Mouse (Mus musculus) gastrocnemius, adult 18-20 months (tissue): ENCODE measurements around the gene Rab40c. TPM values are rescaled to one million over a fixed set of nuclear protein-coding genes. Genes with fewer than 3 reads are reported as not detected.
"Not testable (repeated sequence)": the region's sequence is repeated elsewhere in the genome, so short reads cannot be mapped to it uniquely, and the experiment has no call there.

Experiments
- DNase-seq: peaks from one replicate; pipeline ENCODE4 v3.0.0; 2021; ENCODE audit warnings: low spot score
- total RNA-seq, 2 experiments: library from RNA; stranded (reverse); gene quantifications; 2 replicates each; pipeline ENCODE4 v1.2.3; 2021

Rab40c gene
- total RNA-seq, 2 experiments from 2014 or later: 7.6 to 11.1 TPM

GRCm38 (mm10) chr17:25875171-25876136 is 44.1 kb downstream of the Rab40c start:
- DNase-seq: peak; percentile 87

DNA sequence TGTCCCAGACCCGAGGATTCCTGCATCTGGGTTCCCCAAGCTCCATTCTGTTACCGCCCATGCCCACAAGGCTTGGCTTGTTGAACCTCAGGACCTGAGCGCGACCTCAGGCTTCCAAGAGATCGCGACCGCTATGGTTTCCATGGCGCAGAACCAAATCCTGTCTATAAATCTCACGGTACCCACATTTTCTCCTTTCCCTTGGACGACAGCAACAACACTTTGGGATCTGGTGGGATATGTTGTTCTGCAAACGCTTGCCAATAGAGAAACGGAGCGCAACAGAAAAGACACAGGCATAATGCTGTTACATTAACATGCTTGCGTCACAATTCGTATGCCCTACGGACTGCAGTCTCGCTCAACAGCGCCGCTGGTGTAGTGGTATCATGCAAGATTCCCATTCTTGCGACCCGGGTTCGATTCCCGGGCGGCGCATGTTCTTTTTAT is 44.8 kb downstream of the Rab40c start, which contains the start of gene Mettl26:
Gene Mettl26 (plus strand): TSS at position 354 of the 450 bp plus-strand sequence.
- peak; percentile 94 for DNase-seq

DNA sequence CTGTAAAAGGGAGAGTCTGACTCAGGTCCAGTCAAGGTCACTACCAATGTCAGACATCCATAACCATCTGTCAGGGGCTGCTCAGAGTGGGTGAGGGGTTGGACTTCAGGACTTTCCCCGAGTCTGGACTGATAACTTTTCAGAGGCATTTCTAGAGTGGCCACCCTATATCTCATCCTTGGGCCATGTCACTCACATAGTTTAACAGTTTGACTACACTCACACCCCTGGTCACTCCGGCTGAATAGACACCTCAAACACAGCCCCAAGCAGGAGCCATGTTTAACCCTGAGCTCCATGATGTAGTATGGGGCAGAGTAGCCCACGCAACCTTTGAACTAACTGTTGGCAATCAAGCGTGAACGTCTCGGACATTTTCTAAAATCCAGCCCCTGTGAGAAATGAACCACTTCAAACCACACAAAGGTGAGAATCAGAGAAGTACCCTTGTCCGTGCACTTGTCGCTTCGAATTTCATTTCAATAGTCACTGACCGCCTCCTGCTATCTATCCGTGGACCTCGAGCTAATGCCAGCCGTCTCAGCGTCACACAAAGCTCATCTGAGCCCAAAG is 45.3 kb downstream of the Rab40c start:
- DNase-seq: no peak

- DNase-seq: no peak
These were observed 46.0 kb downstream of the Rab40c start for GRCm38 (mm10) chr17:25873405-25874147.

DNA sequence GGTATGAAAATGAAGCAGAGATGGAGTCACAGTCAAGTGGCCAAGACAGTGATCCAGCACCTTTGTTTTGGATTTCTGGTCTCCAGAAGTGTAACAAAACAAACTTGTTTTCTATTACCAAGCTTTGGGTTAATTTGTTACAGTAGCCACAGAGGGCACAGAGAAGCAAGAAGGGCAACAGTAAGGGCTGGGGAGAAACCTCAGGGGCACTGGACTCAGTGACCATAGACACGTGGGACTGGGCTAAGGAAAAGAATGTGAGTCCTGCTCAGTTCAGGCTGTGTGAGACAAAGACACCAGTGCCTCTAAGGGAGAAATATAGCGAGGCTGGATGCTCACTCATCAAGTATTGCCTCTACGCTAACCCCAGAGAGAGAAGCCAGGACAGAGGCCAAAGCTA is 46.9 kb downstream of the Rab40c start:
- no peak for DNase-seq

- DNase-seq: not testable (repeated sequence)
These were observed 48.0 kb downstream of the Rab40c start for GRCm38 (mm10) chr17:25871566-25871965.

- DNase-seq: no peak
These were observed 49.6 kb downstream of the Rab40c start for GRCm38 (mm10) chr17:25869954-25870353.

DNA sequence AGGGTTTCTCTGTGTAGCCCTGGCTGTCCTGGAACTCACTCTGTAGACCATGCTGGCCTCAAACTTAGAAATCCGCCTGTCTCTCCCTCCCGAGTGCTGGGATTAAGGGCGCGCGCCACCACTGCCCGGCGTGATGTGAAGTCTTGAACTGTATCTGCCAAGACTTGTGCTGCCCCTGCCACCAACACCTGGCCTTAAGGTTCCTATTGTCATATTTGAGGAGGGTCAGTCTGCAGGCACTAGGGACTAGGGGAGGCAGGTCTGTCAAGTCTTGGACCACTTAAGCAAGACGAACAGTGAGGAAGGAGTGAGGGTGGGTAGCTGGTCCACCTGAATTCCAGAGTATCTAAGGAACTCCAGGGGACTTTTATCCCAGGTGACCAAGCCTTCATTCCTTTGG is 50.0 kb downstream of the Rab40c start:
- no peak for DNase-seq

- DNase-seq: peak; percentile 93
These were observed 50.8 kb downstream of the Rab40c start, which contains the start of gene Mcrip2 for GRCm38 (mm10) chr17:25868601-25869191. Mcrip2 (minus strand) TSS chr17:25868764.

DNA sequence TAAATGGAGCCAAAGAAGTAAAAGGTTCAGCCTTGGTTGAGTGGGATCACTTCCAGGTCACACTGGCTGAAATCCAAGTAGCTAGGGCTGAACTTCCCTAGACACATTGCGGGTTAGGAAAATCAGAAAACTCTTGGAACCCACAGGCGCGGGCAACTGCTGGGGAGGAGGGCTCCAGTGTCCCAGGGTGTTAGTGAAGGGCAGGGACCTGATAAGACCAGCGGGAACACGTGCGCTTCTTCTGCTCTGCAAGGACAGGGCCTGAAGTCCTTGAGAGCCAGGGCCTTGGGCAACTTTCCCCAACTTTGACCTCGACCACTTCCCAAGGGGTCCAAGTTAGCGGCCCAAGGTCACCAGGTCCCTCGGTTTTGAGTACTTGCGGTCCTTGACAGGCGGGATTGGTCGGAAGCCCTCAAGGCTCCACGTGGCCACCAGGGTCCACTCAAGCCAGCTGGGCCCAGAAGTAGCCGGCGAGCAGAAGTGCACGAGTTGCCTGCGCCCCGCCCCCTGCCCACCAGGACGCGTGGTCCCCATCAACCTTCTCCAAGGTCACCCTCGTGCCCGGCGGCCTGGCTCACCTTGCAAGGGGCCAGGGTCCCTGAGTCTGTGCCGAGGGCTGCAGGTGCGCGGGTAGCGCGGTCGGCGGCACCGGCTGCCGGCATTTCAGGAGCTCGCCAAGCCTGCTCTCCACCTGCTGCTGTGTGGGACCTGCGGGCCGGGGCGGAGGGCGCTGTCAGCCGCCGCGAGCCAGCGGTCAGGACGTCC is 51.5 kb downstream of the Rab40c start:
- DNase-seq: peak; percentile 70

DNA sequence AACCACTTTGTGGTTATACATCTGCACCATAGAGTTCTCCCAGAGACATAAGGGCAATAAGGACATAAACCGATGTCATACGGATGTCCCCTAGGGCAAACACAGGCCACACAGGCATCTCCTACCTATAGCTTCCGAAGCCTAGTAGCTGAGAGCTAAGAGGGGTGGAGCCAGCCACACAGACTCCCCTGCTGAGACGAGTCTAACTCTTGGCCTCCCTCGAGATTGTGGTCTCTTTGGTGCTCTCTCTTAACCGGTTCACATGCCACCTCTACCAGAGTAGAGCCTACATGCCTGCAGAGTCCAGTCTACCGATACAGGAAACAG is 52.1 kb downstream of the Rab40c start:
- DNase-seq: no peak

DNA sequence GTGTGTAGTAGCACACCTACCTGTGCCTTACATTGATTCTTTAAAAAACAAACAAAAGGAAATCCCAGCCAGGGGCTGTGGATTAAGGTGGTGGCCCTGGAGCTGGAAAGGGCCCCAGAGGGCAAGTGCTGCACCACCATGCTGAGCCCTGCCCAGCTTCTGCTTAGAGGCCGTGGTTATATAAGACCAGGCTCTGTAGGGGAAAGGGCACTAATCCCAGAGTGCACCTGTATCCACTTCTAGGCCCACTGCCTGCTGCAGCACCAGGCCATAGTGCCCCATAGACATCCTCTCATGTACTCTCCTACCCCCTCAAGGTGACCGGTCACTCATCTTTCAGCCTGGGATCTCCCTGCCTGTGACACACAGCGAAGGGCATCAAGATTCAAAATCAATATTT is 53.4 kb downstream of the Rab40c start:
- DNase-seq: no peak

DNA sequence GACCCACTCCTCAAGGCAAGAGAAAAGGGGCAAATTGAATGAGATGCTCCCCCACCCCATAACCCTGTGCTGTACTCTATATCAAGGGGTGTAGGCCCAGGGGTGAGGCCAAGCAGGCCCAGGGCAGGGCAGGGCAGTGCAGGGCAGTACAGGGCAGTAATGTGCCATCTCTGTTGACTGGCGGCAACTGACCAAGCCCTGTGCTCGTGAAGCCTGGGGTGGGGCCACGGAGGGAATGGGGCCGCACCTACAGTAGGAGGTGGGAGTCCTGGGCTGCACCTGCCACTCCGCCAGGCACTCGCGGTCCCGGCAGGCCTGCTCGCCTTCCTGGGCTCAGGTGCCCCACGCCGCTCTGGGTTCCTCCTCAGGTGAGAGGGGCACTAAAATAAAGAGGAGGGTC is 54.2 kb downstream of the Rab40c start:
- no peak for DNase-seq

DNA sequence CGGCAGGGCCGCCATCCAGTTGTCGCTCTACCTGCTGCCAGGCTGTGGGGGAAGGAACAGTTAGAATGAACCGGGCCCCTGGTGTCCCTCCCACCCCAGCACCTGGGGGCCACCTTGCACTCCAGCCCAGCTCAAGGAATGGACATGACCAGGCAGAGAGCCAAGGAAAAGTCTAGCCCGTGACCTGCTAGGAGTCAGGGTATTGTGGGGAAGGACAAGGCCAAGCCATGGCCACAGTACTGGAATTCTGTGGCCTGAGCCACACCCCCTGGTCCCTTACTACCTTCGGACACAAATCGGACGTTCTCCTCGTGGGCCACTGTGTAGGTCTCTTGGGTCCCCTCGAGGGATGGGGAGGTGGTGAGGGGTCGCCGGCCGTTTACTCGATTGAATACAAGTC is 55.2 kb downstream of the Rab40c start:
- no peak for DNase-seq

DNA sequence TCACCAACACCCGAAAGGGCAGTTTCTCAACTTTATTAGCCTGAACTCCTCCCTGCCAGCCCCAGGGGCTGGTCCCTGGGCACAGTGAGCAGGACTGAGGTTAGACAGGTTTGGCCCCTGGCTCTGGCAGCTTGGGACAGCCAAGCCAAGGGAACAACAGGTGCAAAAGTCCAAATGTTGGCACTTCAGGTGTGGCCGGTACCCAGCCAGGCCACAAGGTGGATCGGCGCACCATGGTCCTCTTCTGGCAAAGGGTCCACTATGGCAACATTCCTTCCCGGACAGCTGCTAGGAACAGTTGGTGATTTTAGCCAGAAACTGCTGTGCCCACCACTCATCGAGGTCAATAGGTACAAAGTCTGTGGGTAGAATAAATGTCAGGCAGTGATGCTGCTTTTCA is 55.8 kb downstream of the Rab40c start:
- no peak for DNase-seq

- DNase-seq: no peak
These were observed 57.6 kb downstream of the Rab40c start for GRCm38 (mm10) chr17:25861704-25862612.

GRCm38 (mm10) chr17:25860832-25861703 is 58.5 kb downstream of the Rab40c start, which contains the start of gene Wdr90:
Wdr90 (minus strand) TSS chr17:25861501.
- peak; percentile 88 for DNase-seq

- DNase-seq: no peak
These were observed 59.3 kb downstream of the Rab40c start for GRCm38 (mm10) chr17:25860229-25860628.
